Mouse (Mus musculus) midbrain, embryonic 13.5 days (tissue): Measurements from ENCODE around the gene Il24. TPM values are rescaled to one million over a fixed set of nuclear protein-coding genes. Genes with fewer than 3 reads are reported as not detected.

Experiments
- ATAC-seq: fragments of 200-750 bp; cut with Nextera tagmentation; 2 replicates; pipeline ENCODE4 v1.8.0; 2017; ENCODE audit warnings: mild to moderate bottlenecking, moderate TSS enrichment, moderate library complexity
- H3K27ac ChIP-seq: fragments of 300-500 bp; sonication (generic); 2 replicates; pipeline ENCODE4 v1.5.1; 2015; ENCODE audit warnings: inconsistent platforms, mild to moderate bottlenecking, moderate library complexity
- H3K27me3 ChIP-seq: fragments of 300-500 bp; sonication (generic); 2 replicates; pipeline ENCODE4 v1.6.1; 2015; ENCODE audit warnings: mild to moderate bottlenecking, inconsistent platforms
- H3K36me3 ChIP-seq: fragments of 300-500 bp; sonication (generic); 2 replicates; pipeline ENCODE4 v1.6.1; 2015; ENCODE audit warnings: mild to moderate bottlenecking, inconsistent platforms
- H3K4me1 ChIP-seq: fragments of 300-500 bp; sonication (generic); replicated peaks from 2 replicates; pipeline ENCODE4 v1.6.1; 2015; ENCODE audit warnings: inconsistent platforms
- H3K4me2 ChIP-seq: fragments of 300-500 bp; sonication (generic); replicated peaks from 2 replicates; pipeline ENCODE4 v1.6.1; 2015; ENCODE audit warnings: moderate library complexity, mild to moderate bottlenecking, inconsistent platforms
- H3K4me3 ChIP-seq: fragments of 300-500 bp; sonication (generic); replicated peaks from 2 replicates; pipeline ENCODE4 v1.5.1; 2015; ENCODE audit warnings: mild to moderate bottlenecking, inconsistent platforms
- H3K9ac ChIP-seq: fragments of 300-500 bp; sonication (generic); replicated peaks from 2 replicates; pipeline ENCODE4 v1.6.1; 2015; ENCODE audit warnings: mild to moderate bottlenecking, inconsistent platforms
- H3K9me3 ChIP-seq: fragments of 300-500 bp; sonication (generic); 2 replicates; pipeline ENCODE4 v1.6.1; 2016; ENCODE audit warnings: mild to moderate bottlenecking, inconsistent platforms
- WGBS: fragments of 180-500 bp; shearing (Covaris S2); methylation state at CpG from one replicate; pipeline ENCODE4 v1.1.7; 2015; 5-methylcytosine and 5-hydroxymethylcytosine counted together
- polyA plus RNA-seq: library from polyadenylated mRNA; unstranded; fragments of >200 nt; fragmentation: Nextera tagmentation; extraction: Ambion mirVana; gene quantifications from 2 replicates; pipeline ENCODE4 v1.2.1, GENCODE M21; 2015

Gene Il24
- polyA plus RNA-seq = not detected in 2 replicates

GRCm38 (mm10) chr1:130887354-130887753, at the start of gene Il24:
Gene Il24 (minus strand): TSS chr1:130887454.
- no peak within 1 kb of the TSS for H3K4me3 ChIP-seq
- H3K9me3 ChIP-seq = no peaks in the 10 kb centered on the region
- H3K4me2 ChIP-seq = no peak within 1 kb of the TSS
- no peaks in the 10 kb centered on the region for H3K36me3 ChIP-seq
- ATAC-seq = no peak
- no peak within 1 kb of the TSS for H3K9ac ChIP-seq
- H3K27me3 ChIP-seq = no peaks in the 10 kb centered on the region
- H3K27ac ChIP-seq = no peak within 1 kb of the TSS
- no peaks in the 10 kb centered on the region for H3K4me1 ChIP-seq

- Histone ChIP-seq H3K4me2 (no peak overlapping the region), H3K36me3 (no peaks in the 10 kb centered on the region), H3K27me3 (no peaks in the 10 kb centered on the region), H3K9me3 (no peaks in the 10 kb centered on the region), H3K27ac (no peak overlapping the region), H3K4me3 (no peak overlapping the region), H3K4me1 (0 out of 2 replicates have a peak, but pooled peaks cover 4% of the 10 kb centered on the region), H3K9ac (no peak overlapping the region)
- no peak for ATAC-seq
- 55% methylated on average over 6 of the region's 6 CpGs for WGBS
Measured at GRCm38 (mm10) chr1:130936351-130936750, 49.1 kb upstream of the Il24 start.

- Histone ChIP-seq H3K9ac (no peak overlapping the region), H3K27me3 (no peaks in the 10 kb centered on the region), H3K27ac (no peak overlapping the region), H3K36me3 (no peaks in the 10 kb centered on the region), H3K9me3 (no peaks in the 10 kb centered on the region), H3K4me3 (no peak overlapping the region), H3K4me2 (no peak overlapping the region), H3K4me1 (no peaks in the 10 kb centered on the region)
- no peak for ATAC-seq
Measured at GRCm38 (mm10) chr1:130926484-130926883, 39.2 kb upstream of the Il24 start.

- no peak for ATAC-seq
- 57% methylated on average over 1 of the region's 1 CpGs for WGBS
- Histone ChIP-seq H3K4me1 (no peaks in the 10 kb centered on the region), H3K9ac (no peak overlapping the region), H3K9me3 (no peaks in the 10 kb centered on the region), H3K27ac (no peak overlapping the region), H3K27me3 (no peaks in the 10 kb centered on the region), H3K36me3 (no peaks in the 10 kb centered on the region), H3K4me2 (no peak overlapping the region), H3K4me3 (no peak overlapping the region)
Measured at GRCm38 (mm10) chr1:130918323-130918980, 31.2 kb upstream of the Il24 start.

- no peaks in the 10 kb centered on the region for H3K9me3 ChIP-seq
- WGBS = 85% methylated on average over 12 of the region's 12 CpGs
- no peak for ATAC-seq
Measured at GRCm38 (mm10) chr1:130911401-130912010, 24.3 kb upstream of the Il24 start, which contains the start of gene Il20. Gene Il20 (minus strand): TSS chr1:130911451.

GRCm38 (mm10) chr1:130902505-130902904, 15.3 kb upstream of the Il24 start:
- H3K27ac ChIP-seq = no peak overlapping the region
- H3K4me1 ChIP-seq = no peaks in the 10 kb centered on the region
- no peak for ATAC-seq
- H3K36me3 ChIP-seq = no peaks in the 10 kb centered on the region
- H3K27me3 ChIP-seq = no peaks in the 10 kb centered on the region
- H3K9me3 ChIP-seq = no peaks in the 10 kb centered on the region
- no peak overlapping the region for H3K4me3 ChIP-seq
- no peak overlapping the region for H3K9ac ChIP-seq
- H3K4me2 ChIP-seq = no peak overlapping the region
- 89% methylated on average over 7 of the region's 7 CpGs for WGBS

More at GRCm38 (mm10) chr1:130911401-130912010, 24.3 kb upstream of the Il24 start, which contains the start of gene Il20:
- Histone ChIP-seq H3K4me2 (no peak within 1 kb of the TSS), H3K36me3 (no peaks in the 10 kb centered on the region), H3K27me3 (no peaks in the 10 kb centered on the region), H3K4me3 (no peak within 1 kb of the TSS), H3K9ac (no peak within 1 kb of the TSS), H3K27ac (no peak within 1 kb of the TSS), H3K4me1 (no peaks in the 10 kb centered on the region)

GRCm38 (mm10) chr1:130894468-130894867, 7.2 kb upstream of the Il24 start:
- Histone ChIP-seq H3K27me3 (no peaks in the 10 kb centered on the region), H3K27ac (no peak overlapping the region), H3K4me2 (no peak overlapping the region), H3K9ac (no peak overlapping the region), H3K9me3 (no peaks in the 10 kb centered on the region), H3K4me3 (no peak overlapping the region), H3K4me1 (no peaks in the 10 kb centered on the region), H3K36me3 (no peaks in the 10 kb centered on the region)
- no peak for ATAC-seq
- WGBS = 20% methylated on average over 6 of the region's 6 CpGs

GRCm38 (mm10) chr1:130893329-130894040, 6.2 kb upstream of the Il24 start:
- H3K36me3 ChIP-seq = no peaks in the 10 kb centered on the region
- H3K4me2 ChIP-seq = no peak overlapping the region
- H3K9ac ChIP-seq = no peak overlapping the region
- H3K27me3 ChIP-seq = no peaks in the 10 kb centered on the region
- no peak overlapping the region for H3K27ac ChIP-seq
- no peak overlapping the region for H3K4me3 ChIP-seq
- H3K4me1 ChIP-seq = no peaks in the 10 kb centered on the region
- no peak for ATAC-seq
- H3K9me3 ChIP-seq = no peaks in the 10 kb centered on the region
- 69% methylated on average over 9 of the region's 9 CpGs for WGBS

- H3K9me3 ChIP-seq = no peaks in the 10 kb centered on the region
- ATAC-seq = no peak
- no peaks in the 10 kb centered on the region for H3K27me3 ChIP-seq
- H3K36me3 ChIP-seq = no peaks in the 10 kb centered on the region
- 80% methylated on average over 1 of the region's 1 CpGs for WGBS
- no peak overlapping the region for H3K4me3 ChIP-seq
- H3K4me2 ChIP-seq = no peak overlapping the region
- H3K4me1 ChIP-seq = no peaks in the 10 kb centered on the region
- no peak overlapping the region for H3K27ac ChIP-seq
- H3K9ac ChIP-seq = no peak overlapping the region
Measured at GRCm38 (mm10) chr1:130892446-130892845, 5.2 kb upstream of the Il24 start.

- H3K4me3 ChIP-seq = no peak overlapping the region
- H3K27me3 ChIP-seq = peaks cover 15% of the 10 kb centered on the region
- H3K9ac ChIP-seq = no peak overlapping the region
- H3K36me3 ChIP-seq = no peaks in the 10 kb centered on the region
- WGBS = 86% methylated on average over 4 of the region's 4 CpGs
- no peak overlapping the region for H3K27ac ChIP-seq
- H3K4me2 ChIP-seq = no peak overlapping the region
- H3K9me3 ChIP-seq = no peaks in the 10 kb centered on the region
- no peak for ATAC-seq
- peaks cover 3% of the 10 kb centered on the region; the same call in 1 of the 2 replicates for H3K4me1 ChIP-seq
Measured at GRCm38 (mm10) chr1:130883146-130883545, 4.1 kb downstream of the Il24 start.

- ATAC-seq = no peak
- Histone ChIP-seq H3K4me3 (no peak overlapping the region), H3K9ac (no peak overlapping the region), H3K36me3 (no peaks in the 10 kb centered on the region), H3K27me3 (peaks cover 26% of the 10 kb centered on the region), H3K4me1 (peaks cover 6% of the 10 kb centered on the region; the same call in 1 of the 2 replicates), H3K9me3 (no peaks in the 10 kb centered on the region), H3K27ac (no peak overlapping the region), H3K4me2 (no peak overlapping the region)
- 94% methylated on average over 7 of the region's 7 CpGs for WGBS
Measured at GRCm38 (mm10) chr1:130879927-130880326, 7.3 kb downstream of the Il24 start.

GRCm38 (mm10) chr1:130877889-130878614, 9.2 kb downstream of the Il24 start:
- peaks cover 6% of the 10 kb centered on the region; the same call in 1 of the 2 replicates for H3K4me1 ChIP-seq
- H3K9me3 ChIP-seq = no peaks in the 10 kb centered on the region
- 3% methylated on average over 43 of the region's 43 CpGs for WGBS
- H3K36me3 ChIP-seq = no peaks in the 10 kb centered on the region
- H3K9ac ChIP-seq = peak overlapping the region; percentile 60
- H3K4me3 ChIP-seq = peak overlapping the region; percentile 49
- peaks cover 26% of the 10 kb centered on the region for H3K27me3 ChIP-seq
- no peak overlapping the region for H3K27ac ChIP-seq
- ATAC-seq = peak; percentile 79
- H3K4me2 ChIP-seq = peak overlapping the region; percentile 82
